Mouse (Mus musculus) retina, postnatal 7 days (tissue): Measurements from ENCODE around the gene Lmtk2.
A peak's percentile ranks its signal among the peaks of the same experiment; 100 is the strongest.

Experiments
- DNase-seq: peaks from one replicate; pipeline ENCODE4 v3.0.0-alpha.2; 2012; ENCODE audit warnings: low read depth, low spot score

Lmtk2 gene

DNA sequence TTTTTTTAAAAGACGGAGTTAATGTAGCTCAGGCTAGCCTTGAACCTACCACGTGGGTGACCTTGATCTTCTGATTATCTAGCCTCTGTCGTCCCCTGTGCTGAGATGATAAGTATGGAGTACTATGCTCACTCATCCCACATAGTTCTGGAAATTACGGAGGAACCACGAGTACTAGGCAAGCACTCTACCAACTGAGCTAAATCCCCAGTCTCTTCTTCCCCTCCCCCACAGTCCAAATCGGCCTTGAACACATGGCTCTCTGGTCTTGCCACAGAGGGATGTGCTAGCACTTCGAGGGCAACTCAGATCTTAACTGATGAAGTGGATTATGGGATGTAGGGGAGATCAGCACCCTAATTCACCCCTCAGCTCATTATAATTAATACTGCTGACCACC lies 117.8 kb downstream of the Lmtk2 start:
- no peak for DNase-seq

DNA sequence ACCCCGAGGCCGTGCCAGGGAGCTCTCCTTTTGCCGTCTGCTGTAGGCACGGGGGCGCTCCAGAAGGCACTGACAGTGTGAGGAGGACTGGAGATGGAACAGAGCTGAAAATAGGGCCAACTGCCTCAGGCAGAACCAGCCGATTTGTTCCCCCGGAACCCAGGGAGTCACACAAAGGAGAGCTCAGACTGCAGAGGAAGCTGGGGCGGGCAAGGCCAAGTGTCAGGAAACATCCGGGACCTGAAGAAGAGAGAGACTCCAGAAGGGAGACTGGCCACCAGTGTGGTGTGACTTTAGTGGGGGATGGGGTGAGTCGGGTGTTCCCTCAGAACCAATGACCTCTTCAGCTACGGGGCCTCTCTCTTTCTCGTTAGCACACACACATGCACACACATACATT lies 119.1 kb downstream of the Lmtk2 start:
- DNase-seq, result no peak

DNA sequence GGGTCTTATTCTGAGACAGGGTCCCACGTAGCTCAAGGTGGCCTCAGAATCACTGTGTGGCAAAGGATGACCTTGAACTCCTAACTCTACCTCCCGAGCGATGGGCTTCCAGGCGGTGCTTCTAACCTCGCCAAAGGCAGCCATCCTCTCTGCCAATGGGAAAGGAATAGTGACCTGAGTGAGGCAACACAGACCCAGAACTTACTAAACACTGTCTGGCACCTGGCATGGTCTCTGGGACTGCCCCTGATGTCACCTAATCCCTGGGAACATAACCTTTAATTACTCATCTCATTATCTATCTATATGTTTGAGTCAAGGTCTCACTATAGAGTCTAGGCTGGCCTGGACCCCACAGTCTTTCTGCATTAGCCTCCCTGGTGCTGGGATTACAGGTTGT lies 119.7 kb downstream of the Lmtk2 start:
- no peak for DNase-seq

DNA sequence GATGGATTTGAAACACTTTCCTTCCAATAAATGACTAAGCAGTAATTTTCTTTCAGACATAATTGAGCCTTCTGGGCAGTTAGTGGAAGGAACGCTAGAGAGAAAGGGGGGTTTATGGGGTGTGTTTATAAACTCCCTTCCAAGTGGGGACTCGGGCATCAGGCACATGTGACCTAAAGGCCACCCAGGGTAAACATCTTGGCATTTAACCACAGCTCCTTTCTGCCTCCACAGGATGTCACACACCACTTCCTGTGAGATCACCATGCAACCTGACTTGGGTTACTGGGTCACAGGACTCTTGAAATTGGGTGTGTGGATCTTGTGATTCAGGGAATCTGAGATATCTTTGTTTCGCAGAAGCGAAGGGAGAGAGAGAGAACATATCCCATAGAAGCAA lies 121.1 kb downstream of the Lmtk2 start:
- DNase-seq, result no peak

GRCm38 (mm10) chr5:144222811-144223502 lies 122.7 kb downstream of the Lmtk2 start:
- peak; percentile 58 for DNase-seq

GRCm38 (mm10) chr5:144223503-144223862 lies 123.2 kb downstream of the Lmtk2 start, which contains the start of gene Tecpr1:
Gene Tecpr1 (minus strand): TSS chr5:144223615.
- peak; percentile 90 for DNase-seq

- no peak for DNase-seq
These were observed 123.9 kb downstream of the Lmtk2 start for GRCm38 (mm10) chr5:144223899-144224816.

DNA sequence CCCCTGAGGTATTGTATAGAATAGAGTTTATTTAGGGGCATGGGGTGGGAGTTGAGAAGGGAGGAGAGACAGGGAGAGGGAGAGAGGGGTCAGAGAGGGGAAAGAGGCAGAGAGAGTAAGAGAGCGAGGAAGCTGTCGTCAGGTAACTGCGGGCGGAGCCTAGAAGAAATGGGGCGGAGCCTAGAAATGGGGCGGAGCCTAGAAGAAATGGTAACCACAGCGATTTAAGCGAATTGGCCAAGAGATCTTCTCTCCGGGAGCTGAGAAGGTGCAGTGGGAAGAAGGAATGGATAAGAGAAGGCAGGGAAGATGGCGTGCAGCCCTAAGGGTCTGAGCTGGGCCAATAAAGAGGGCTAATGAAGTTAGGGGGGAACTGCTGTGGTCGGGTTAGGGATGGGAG lies 126.0 kb downstream of the Lmtk2 start:
- no peak for DNase-seq

DNA sequence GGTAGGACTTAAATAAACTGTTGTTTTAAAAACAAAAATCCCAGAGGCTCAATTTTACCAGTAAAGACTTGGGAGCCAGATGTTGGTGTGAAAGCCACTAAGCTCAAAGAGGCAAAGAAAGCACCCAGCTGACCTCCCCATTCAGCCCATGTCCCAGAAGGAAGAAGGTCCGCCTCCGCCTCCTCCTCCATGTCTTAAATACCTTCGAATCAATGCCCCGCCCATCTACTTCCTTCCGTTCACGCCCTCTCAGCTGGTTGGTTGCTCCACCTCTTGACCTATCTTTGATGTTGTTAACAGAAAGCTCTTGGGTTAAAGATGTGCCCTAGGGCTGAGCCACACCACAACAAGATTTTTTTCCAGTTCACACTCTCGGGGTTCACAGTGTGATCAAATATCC lies 130.0 kb downstream of the Lmtk2 start:
- DNase-seq, result no peak

GRCm38 (mm10) chr5:144231410-144231809 lies 131.2 kb downstream of the Lmtk2 start:
- no peak for DNase-seq

- DNase-seq, result no peak
These were observed 132.3 kb downstream of the Lmtk2 start for GRCm38 (mm10) chr5:144232531-144232930.

DNA sequence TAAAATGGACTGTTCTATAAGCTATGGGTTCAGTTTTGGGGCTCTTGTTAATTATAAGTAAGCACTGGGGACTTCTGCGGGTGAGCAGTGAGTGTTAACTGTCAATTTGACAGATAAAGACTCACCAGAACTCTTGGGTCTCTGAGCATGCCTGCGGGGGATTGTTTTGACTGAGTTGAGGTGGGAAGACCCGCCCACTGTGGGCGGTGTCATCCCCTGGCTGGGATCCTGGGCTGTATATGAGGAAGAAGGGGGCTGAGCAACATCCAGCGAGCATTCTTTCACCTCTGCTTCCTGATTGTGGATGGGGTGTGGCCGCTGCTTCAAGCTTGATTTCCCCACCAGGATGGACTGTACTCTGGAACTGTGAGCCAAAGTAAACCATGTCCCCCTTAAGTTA lies 134.0 kb downstream of the Lmtk2 start:
- DNase-seq, result no peak

DNA sequence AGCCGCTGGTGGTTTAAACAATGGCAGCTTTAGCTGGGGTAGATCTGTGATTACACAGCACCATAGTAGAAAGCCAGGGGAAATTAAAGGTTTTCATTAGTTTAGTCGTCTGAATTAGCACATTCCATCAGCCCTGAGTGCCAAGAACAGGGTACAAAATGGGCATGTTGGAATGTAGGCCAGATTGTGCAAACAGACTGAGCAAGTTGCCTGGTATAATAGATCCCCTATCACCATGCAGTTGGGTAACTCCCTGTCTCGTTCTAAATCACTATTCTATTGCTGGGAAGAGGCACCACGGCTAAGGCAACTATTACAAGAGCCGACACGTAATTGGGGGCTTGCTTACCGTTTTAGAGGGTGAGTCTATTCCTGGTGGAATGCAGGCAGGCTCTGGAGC lies 134.5 kb downstream of the Lmtk2 start:
- DNase-seq, result no peak
